8 mouse cellular contexts compared by ENCODE assay signal in genomic region chr7:110061752-110062273, GRCm38 (mm10). TPM values are rescaled to one million over a fixed set of nuclear protein-coding genes. Genes with fewer than 3 reads are reported as not detected.
A peak's percentile ranks its signal among the peaks of the same experiment; 100 is the strongest.
DNase-seq lines count a peak whose midpoint lies in the region; ATAC-seq lines count a peak whose summit lies in the region.

No protein-coding gene starts in this region.

- under 1% methylated on average over 39 of the region's 48 CpGs for WGBS in hindbrain, embryonic 11.5 days

- peak; percentile 89 for ATAC-seq in hindbrain, embryonic 11.5 days (ENCODE audit: low FRiP score)

- H3K4me2 ChIP-seq in hindbrain, embryonic 11.5 days (replicated peaks; ENCODE audit: low read depth, low read length): peak overlapping the region; percentile 59

- no peaks in the 10 kb centered on the region for H3K9me3 ChIP-seq in hindbrain, embryonic 11.5 days (ENCODE audit: control insufficient read depth, low read length)

- no peaks in the 10 kb centered on the region for H3K27me3 ChIP-seq in hindbrain, embryonic 11.5 days (ENCODE audit: control insufficient read depth, insufficient read depth, low read length)

- H3K4me3 ChIP-seq in hindbrain, embryonic 11.5 days (ENCODE audit: low read depth, low read length): peak overlapping the region; percentile 92

- H3K9ac ChIP-seq in hindbrain, embryonic 11.5 days (ENCODE audit: low read depth, low read length): peak overlapping the region; percentile 97

- DNase-seq in R1 (ENCODE audit: low read depth, low spot score): peak; percentile 89
- peak; percentile 88 to 92 for DNase-seq in cerebellum, postnatal 10 days
- DNase-seq in frontal cortex, postnatal 10 days (ENCODE audit: low spot score in 2 of 2): peak; percentile 78 to 83
- peak; percentile 86 for DNase-seq in hindbrain, embryonic 11.5 days (ENCODE audit: low spot score)
- DNase-seq in layer of hippocampus, postnatal 14 days (ENCODE audit: low spot score in 2 of 2): peak; percentile 78 to 84
- peak; percentile 94 for DNase-seq in lung, postnatal 10 days
- DNase-seq in ovary, postnatal 14 days (ENCODE audit: low spot score): peak; percentile 80
- peak; percentile 85 to 90 for DNase-seq in thymus, postnatal 36 days

- 0 out of 2 replicates have a peak, but pooled peaks cover 4% of the 10 kb centered on the region for H3K4me1 ChIP-seq in hindbrain, embryonic 11.5 days (replicated peaks; ENCODE audit: control insufficient read depth, insufficient read depth, low read length)

- H3K36me3 ChIP-seq in hindbrain, embryonic 11.5 days (ENCODE audit: control insufficient read depth, insufficient read depth, low read length): no peaks in the 10 kb centered on the region

- H3K27ac ChIP-seq in hindbrain, embryonic 11.5 days (ENCODE audit: low read depth, low read length): peak overlapping the region; percentile 100

RNA-seq across cellular contexts. Expression of gene Zfp143, which starts 0.8 kb away (rescaled TPM):
- polyA plus RNA-seq in hindbrain, embryonic 11.5 days (2014; fragmentation: Nextera tagmentation; extraction: Ambion mirVana): 26.2 and 31.8 TPM in 2 replicates
- 10 to 100 TPM; 10.1 to 10.9 TPM for total RNA-seq in layer of hippocampus, postnatal 14 days (2021)

RNA-seq across cellular contexts. Expression of gene Ipo7, which starts 43.7 kb away (rescaled TPM):
- 23.2 and 32.7 TPM in 2 replicates for polyA plus RNA-seq in hindbrain, embryonic 11.5 days (2014; fragmentation: Nextera tagmentation; extraction: Ambion mirVana)
- total RNA-seq in layer of hippocampus, postnatal 14 days (2021): 10 to 100 TPM; 86.7 to 89.1 TPM

Comparison
In these comparisons a context has a peak if more than half of its experiments do, and no peak if none do; other contexts are left out.
1. Peak in every context shown above with its lines: DNase-seq, ATAC-seq, H3K4me3 ChIP-seq and H3K27ac ChIP-seq.